In the genomic region with DNA sequence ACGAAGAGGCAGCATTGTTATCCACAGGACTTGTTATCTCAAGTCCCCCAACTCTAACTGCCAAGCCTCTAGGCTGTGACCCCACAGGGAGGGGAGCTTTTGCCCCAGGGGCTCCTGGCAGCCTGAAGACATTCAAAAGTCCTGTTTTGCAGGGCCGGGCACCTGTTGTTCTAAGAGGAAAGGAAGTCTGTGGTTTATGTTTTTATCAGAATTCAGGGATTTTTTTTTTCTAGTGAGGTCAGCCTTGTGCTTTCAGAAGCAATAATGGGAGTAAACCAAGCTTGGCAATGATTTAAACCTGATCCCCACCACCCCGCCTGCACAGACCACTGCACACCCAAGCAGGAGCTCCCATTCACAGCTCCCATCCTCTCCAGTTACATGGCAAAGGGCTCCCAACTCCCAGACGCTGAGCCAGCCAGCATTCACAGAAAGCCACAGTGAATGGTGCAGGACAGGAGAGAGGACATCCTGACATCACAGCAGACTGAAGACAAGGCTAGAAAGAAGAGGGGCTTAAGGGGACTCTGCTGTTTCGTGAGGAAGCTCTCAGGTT, we compare ENCODE assay signal across 9 mouse cellular contexts. TPM values are rescaled to one million over a fixed set of nuclear protein-coding genes. Genes with fewer than 3 reads are reported as not detected.
DNase-seq lines count a peak whose midpoint lies in the region; ATAC-seq lines count a peak whose summit lies in the region.
"Had no signal": no experiment of that assay in that cellular context is flagged by ENCODE, and none has a peak within 500 bp of the region (broad histone marks: within the 10 kb centered on the region; RNA-seq: fewer than 3 reads in every experiment).

No protein-coding gene starts in this region.

- no peak for ATAC-seq in heart, embryonic 15.5 days (replicated peaks; ENCODE audit: insufficient number of reproducible peaks, insufficient read depth, low FRiP score, low read depth)
- ATAC-seq in lung, embryonic 15.5 days (ENCODE audit: borderline replicate concordance, extremely low read depth, low FRiP score, low TSS enrichment): no peak
- no peak for ATAC-seq in stomach, embryonic 15.5 days (ENCODE audit: insufficient read depth, low FRiP score, low read depth)

- H3K4me3 ChIP-seq in heart, embryonic 15.5 days: no peak overlapping the region
- H3K4me3 ChIP-seq in lung, embryonic 15.5 days: no peak overlapping the region
- H3K4me3 ChIP-seq in embryonic facial prominence, embryonic 10.5 days: peak overlapping the region; percentile 16; the same call in 1 of the 2 replicates
- no peak overlapping the region for H3K4me3 ChIP-seq in stomach, embryonic 15.5 days (replicated peaks)
- H3K4me3 ChIP-seq: megakaryocyte, embryonic 14.5 days had no signal

- H3K9ac ChIP-seq in heart, embryonic 15.5 days: no peak overlapping the region
- H3K9ac ChIP-seq in lung, embryonic 15.5 days: no peak overlapping the region
- H3K9ac ChIP-seq in stomach, embryonic 15.5 days: no peak overlapping the region

- H3K9me3 ChIP-seq in heart, embryonic 15.5 days (replicated peaks): no peaks in the 10 kb centered on the region
- no peaks in the 10 kb centered on the region for H3K9me3 ChIP-seq in lung, embryonic 15.5 days
- H3K9me3 ChIP-seq in embryonic facial prominence, embryonic 10.5 days: no peaks in the 10 kb centered on the region
- no peaks in the 10 kb centered on the region for H3K9me3 ChIP-seq in stomach, embryonic 15.5 days
- H3K9me3 ChIP-seq: megakaryocyte, embryonic 14.5 days had no signal

- DNase-seq in heart, adult 18-20 months: no peak
- DNase-seq in lung, postnatal 10 days: no peak
- no peak for DNase-seq in embryonic facial prominence, embryonic 10.5 days (ENCODE audit: low spot score)
- DNase-seq in spleen, postnatal 10 days (ENCODE audit: low spot score in 2 of 2): no peak
- DNase-seq: cerebellum, adult 11-12 months had no signal

- H3K27ac ChIP-seq in heart, embryonic 15.5 days: peak overlapping the region; percentile 65
- H3K27ac ChIP-seq in lung, embryonic 15.5 days: peak overlapping the region; percentile 57
- peak overlapping the region; percentile 45 for H3K27ac ChIP-seq in embryonic facial prominence, embryonic 10.5 days (replicated peaks)
- peak overlapping the region; percentile 48; the same call in 1 of the 2 replicates for H3K27ac ChIP-seq in stomach, embryonic 15.5 days

- H3K36me3 ChIP-seq in heart, embryonic 15.5 days: no peaks in the 10 kb centered on the region
- H3K36me3 ChIP-seq in lung, embryonic 15.5 days: no peaks in the 10 kb centered on the region
- H3K36me3 ChIP-seq in embryonic facial prominence, embryonic 10.5 days (replicated peaks): peaks cover 19% of the 10 kb centered on the region
- no peaks in the 10 kb centered on the region for H3K36me3 ChIP-seq in stomach, embryonic 15.5 days

- H3K4me2 ChIP-seq in heart, embryonic 15.5 days: 0 out of 2 replicates have a peak overlapping the region, but pooled peaks have one; percentile 2
- no peak overlapping the region for H3K4me2 ChIP-seq in lung, embryonic 15.5 days
- no peak overlapping the region for H3K4me2 ChIP-seq in stomach, embryonic 15.5 days

- H3K27me3 ChIP-seq in heart, embryonic 15.5 days: no peaks in the 10 kb centered on the region
- no peaks in the 10 kb centered on the region for H3K27me3 ChIP-seq in lung, embryonic 15.5 days
- H3K27me3 ChIP-seq in embryonic facial prominence, embryonic 10.5 days (replicated peaks; ENCODE audit: low read depth, poor library complexity, severe bottlenecking): no peaks in the 10 kb centered on the region
- no peaks in the 10 kb centered on the region for H3K27me3 ChIP-seq in stomach, embryonic 15.5 days (replicated peaks)

- 23% methylated on average over 5 of the region's 5 CpGs for WGBS in heart, embryonic 15.5 days
- 25% methylated on average over 5 of the region's 5 CpGs for WGBS in lung, embryonic 15.5 days
- 10% methylated on average over 5 of the region's 5 CpGs for WGBS in embryonic facial prominence, embryonic 10.5 days
- 22% methylated on average over 5 of the region's 5 CpGs for WGBS in stomach, embryonic 15.5 days

- peaks cover 40% of the 10 kb centered on the region for H3K4me1 ChIP-seq in heart, embryonic 15.5 days (replicated peaks)
- peaks cover 57% of the 10 kb centered on the region for H3K4me1 ChIP-seq in lung, embryonic 15.5 days
- peaks cover 88% of the 10 kb centered on the region for H3K4me1 ChIP-seq in embryonic facial prominence, embryonic 10.5 days
- peaks cover 50% of the 10 kb centered on the region for H3K4me1 ChIP-seq in stomach, embryonic 15.5 days
- H3K4me1 ChIP-seq: megakaryocyte, embryonic 14.5 days had no signal

RNA-seq across cellular contexts. Expression of gene Tcf7l1, which starts 40.1 kb away (rescaled TPM):
- 12.6 and 19.5 TPM in 2 replicates for polyA plus RNA-seq in heart, embryonic 15.5 days (2015; fragmentation: Nextera tagmentation; extraction: Ambion mirVana)
- 1 to 10 TPM; 8.2 to 9.2 TPM for total RNA-seq in heart, adult 18-20 months (2021)
- polyA plus RNA-seq in lung, embryonic 15.5 days (2015; fragmentation: Nextera tagmentation; extraction: Ambion mirVana): 31.5 and 33.8 TPM in 2 replicates
- polyA plus RNA-seq in embryonic facial prominence, embryonic 10.5 days (2016; fragmentation: Nextera tagmentation; extraction: Ambion mirVana): 34.8 and 37.1 TPM in 2 replicates
- polyA plus RNA-seq in stomach, embryonic 15.5 days (2015; fragmentation: Nextera tagmentation; extraction: Ambion mirVana): 23.7 and 25.5 TPM in 2 replicates
